8 mouse cellular contexts compared by ENCODE assay signal in genomic region chr13:22041142-22041536, GRCm38 (mm10). TPM values are rescaled to one million over a fixed set of nuclear protein-coding genes. Genes with fewer than 3 reads are reported as not detected.
DNase-seq lines count a peak whose midpoint lies in the region; ATAC-seq and TF ChIP-seq lines count a peak whose summit lies in the region.
"Not testable (repeated sequence)": the region's sequence is repeated elsewhere in the genome, so short reads cannot be mapped to it uniquely, and the experiment has no call there.

Hist1h4i (minus strand) TSS chr13:22041362.

- DNase-seq in B cell, adult 2 months = peak; percentile 98
- peak; percentile 98 for DNase-seq in brain, adult 2 months (ENCODE audit: low read depth, low spot score)
- DNase-seq in heart, embryonic 10.5 days (ENCODE audit: low spot score) = peak; percentile 97
- DNase-seq in limb, embryonic 14.5 days (ENCODE audit: low spot score) = peak; percentile 96
- peak; percentile 91 to 95 for DNase-seq in spleen, adult 2 months (ENCODE audit: low read depth in 1 of 2, low spot score in 2 of 2)

- TF ChIP-seq POLR2A in limb, embryonic 14.5 days (IDR thresholded peaks at IDR 0.05; ENCODE audit: borderline replicate concordance, extremely low read depth, insufficient read depth, insufficient read length) = peak; percentile 58; the same call in 1 of the 2 replicates
- peak; percentile 97 for TF ChIP-seq POLR2A in spleen, adult 2 months (IDR thresholded peaks at IDR 0.05; ENCODE audit: low read depth, low read length)

- peak; percentile 53 for ATAC-seq in erythroblast, adult 5-6 weeks (replicated peaks; ENCODE audit: low FRiP score, poor library complexity, severe bottlenecking)
- peak; percentile 80 for ATAC-seq in kidney, embryonic 14.5 days (ENCODE audit: low FRiP score, low TSS enrichment)
- peak; percentile 71 for ATAC-seq in limb, embryonic 14.5 days (ENCODE audit: low FRiP score, low read depth)
- ATAC-seq in midbrain, embryonic 16.5 days = peak; percentile 39

- H3K4me3 ChIP-seq in heart, embryonic 10.5 days = peak within 1 kb of the TSS; percentile 53
- H3K4me3 ChIP-seq in kidney, embryonic 14.5 days (ENCODE audit: low read length) = peak within 1 kb of the TSS; percentile 45
- H3K4me3 ChIP-seq in limb, embryonic 14.5 days (replicated peaks; ENCODE audit: low read length) = peak within 1 kb of the TSS; percentile 42
- peak within 1 kb of the TSS; percentile 42 for H3K4me3 ChIP-seq in midbrain, embryonic 16.5 days (ENCODE audit: low read depth, low read length)
- H3K4me3 ChIP-seq in spleen, adult 2 months (ENCODE audit: extremely low read depth, insufficient read depth, insufficient read length) = peak within 1 kb of the TSS; percentile 58

- H3K36me3 ChIP-seq in heart, embryonic 10.5 days; kidney, embryonic 14.5 days (ENCODE audit: control insufficient read depth, insufficient read depth, low read length); limb, embryonic 14.5 days (ENCODE audit: control insufficient read depth, insufficient read depth, low read length); midbrain, embryonic 16.5 days (ENCODE audit: control insufficient read depth, insufficient read depth, low read length); spleen, adult 2 months (ENCODE audit: control insufficient read depth, insufficient read depth, low read length): not testable (repeated sequence)

- WGBS in heart, embryonic 10.5 days = under 1% methylated on average over 27 of the region's 27 CpGs
- under 1% methylated on average over 17 of the region's 27 CpGs for WGBS in kidney, embryonic 14.5 days
- WGBS in limb, embryonic 14.5 days = under 1% methylated on average over 21 of the region's 27 CpGs
- WGBS in midbrain, embryonic 16.5 days = under 1% methylated on average over 22 of the region's 27 CpGs
- under 1% methylated on average over 27 of the region's 27 CpGs for WGBS in spleen, adult 2 months

- peak within 1 kb of the TSS; percentile 73 for H3K9ac ChIP-seq in kidney, embryonic 14.5 days (ENCODE audit: low read depth, low read length)
- peak within 1 kb of the TSS; percentile 55 for H3K9ac ChIP-seq in limb, embryonic 14.5 days (ENCODE audit: low read depth, low read length, severe bottlenecking)
- peak within 1 kb of the TSS; percentile 46; the same call in 1 of the 2 replicates for H3K9ac ChIP-seq in midbrain, embryonic 16.5 days (ENCODE audit: low read depth, low read length)

- not testable (repeated sequence) for H3K27me3 ChIP-seq in heart, embryonic 10.5 days (ENCODE audit: insufficient read depth, poor library complexity, severe bottlenecking); kidney, embryonic 14.5 days (ENCODE audit: control insufficient read depth, insufficient read depth, low read length); limb, embryonic 14.5 days (ENCODE audit: control insufficient read depth, insufficient read depth, low read length); midbrain, embryonic 16.5 days (ENCODE audit: control insufficient read depth, insufficient read depth, low read depth, low read length); spleen, adult 2 months (ENCODE audit: control insufficient read depth, insufficient read depth, low read length)

- H3K9me3 ChIP-seq in heart, embryonic 10.5 days; kidney, embryonic 14.5 days (ENCODE audit: control insufficient read depth, low read length); limb, embryonic 14.5 days (ENCODE audit: control insufficient read depth, low read length); midbrain, embryonic 16.5 days (replicated peaks; ENCODE audit: control insufficient read depth, low read length, poor library complexity, severe bottlenecking): not testable (repeated sequence)

- not testable (repeated sequence) for TF ChIP-seq CTCF in spleen, adult 2 months (IDR thresholded peaks at IDR 0.05; ENCODE audit: extremely low read depth, insufficient read depth, insufficient read length, insufficient replicate concordance)

- H3K4me1 ChIP-seq in heart, embryonic 10.5 days = peaks cover 12% of the 10 kb centered on the region; the same call in 1 of the 2 replicates
- H3K4me1 ChIP-seq in kidney, embryonic 14.5 days (ENCODE audit: control insufficient read depth, insufficient read depth, low read length) = peaks cover 17% of the 10 kb centered on the region
- peaks cover 19% of the 10 kb centered on the region for H3K4me1 ChIP-seq in limb, embryonic 14.5 days (ENCODE audit: control insufficient read depth, insufficient read depth, low read length)
- H3K4me1 ChIP-seq in midbrain, embryonic 16.5 days (ENCODE audit: control insufficient read depth, insufficient read depth, low read length) = peaks cover 33% of the 10 kb centered on the region
- H3K4me1 ChIP-seq in spleen, adult 2 months (ENCODE audit: control insufficient read depth, insufficient read depth, insufficient read length) = not testable (repeated sequence)

- peak within 1 kb of the TSS; percentile 72 for H3K4me2 ChIP-seq in kidney, embryonic 14.5 days (replicated peaks; ENCODE audit: low read depth, low read length)
- H3K4me2 ChIP-seq in limb, embryonic 14.5 days (replicated peaks; ENCODE audit: low read depth, low read length, severe bottlenecking) = peak within 1 kb of the TSS; percentile 79
- peak within 1 kb of the TSS; percentile 89 for H3K4me2 ChIP-seq in midbrain, embryonic 16.5 days (ENCODE audit: low read length)

- peak within 1 kb of the TSS; percentile 87 for H3K27ac ChIP-seq in heart, embryonic 10.5 days
- peak within 1 kb of the TSS; percentile 98 for H3K27ac ChIP-seq in kidney, embryonic 14.5 days (ENCODE audit: low read depth, low read length)
- H3K27ac ChIP-seq in limb, embryonic 14.5 days (replicated peaks; ENCODE audit: low read depth, low read length) = peak within 1 kb of the TSS; percentile 90
- H3K27ac ChIP-seq in midbrain, embryonic 16.5 days (ENCODE audit: low read length) = peak within 1 kb of the TSS; percentile 72
- peak within 1 kb of the TSS; percentile 91 for H3K27ac ChIP-seq in spleen, adult 2 months (ENCODE audit: insufficient read depth, low read length)

RNA-seq across cellular contexts. Expression of gene Hist1h4i, which starts in this region (rescaled TPM):
- 32.4 and 38.2 TPM in 2 replicates for total RNA-seq in erythroblast, adult 5-6 weeks (2015; ENCODE audit: low replicate concordance)
- total RNA-seq in erythroblast, adult 5-6 weeks (2017; ENCODE audit: low replicate concordance) = 129 and 151 TPM in 2 replicates
- polyA plus RNA-seq in heart, embryonic 10.5 days (2016; fragmentation: Nextera tagmentation; extraction: Ambion mirVana) = 10.6 and 21.8 TPM in 2 replicates
- polyA plus RNA-seq in kidney, embryonic 14.5 days (2014; fragmentation: Nextera tagmentation; extraction: Ambion mirVana) = 33.2 and 38.0 TPM in 2 replicates
- polyA plus RNA-seq in limb, embryonic 14.5 days (2012; rRNA removed) = 31.0 and 39.5 TPM in 2 replicates
- 14.0 and 14.7 TPM in 2 replicates for polyA plus RNA-seq in limb, embryonic 14.5 days (2014; fragmentation: Nextera tagmentation; extraction: Ambion mirVana)
- polyA plus RNA-seq in midbrain, embryonic 16.5 days (2015; fragmentation: Nextera tagmentation; extraction: Ambion mirVana) = 4.0 and 4.9 TPM in 2 replicates
- 14.7 and 15.7 TPM in 2 replicates for polyA plus RNA-seq in spleen, adult 2 months (2012; rRNA removed)

Comparison
In these comparisons a context has a peak if more than half of its experiments do, and no peak if none do; other contexts are left out.
1. Peak in every context shown above with its lines: DNase-seq, ATAC-seq, H3K4me3 ChIP-seq and H3K27ac ChIP-seq.